Mouse (Mus musculus) myocyte (in vitro differentiated cells): Measurements from ENCODE around the gene Cep70. TPM values are rescaled to one million over a fixed set of nuclear protein-coding genes. Genes with fewer than 3 reads are reported as not detected.

Experiments
- H3K27me3 ChIP-seq: one replicate; pipeline ENCODE4 v1.6.1; 2011; ENCODE audit not compliant: control insufficient read depth, insufficient read depth, insufficient read length
- H3K36me3 ChIP-seq: one replicate; pipeline ENCODE4 v1.6.1; 2011; ENCODE audit not compliant: control insufficient read depth, insufficient read depth
- H3K4me2 ChIP-seq: one replicate; pipeline ENCODE4 v1.6.1; 2011; ENCODE audit warnings: low read depth, control low read depth
- H3K4me3 ChIP-seq: one replicate; pipeline ENCODE4 v1.5.1; 2011; ENCODE audit warnings: mild to moderate bottlenecking, control low read depth, moderate library complexity
- H3K79me2 ChIP-seq: one replicate; pipeline ENCODE4 v1.6.1; 2011; ENCODE audit not compliant: control insufficient read depth, insufficient read depth
- H3ac ChIP-seq: one replicate; pipeline ENCODE4 v1.6.1; 2011; ENCODE audit not compliant: control insufficient read depth, insufficient read length
- CEBPB ChIP-seq: IDR thresholded peaks from 2 replicates; pipeline ENCODE4 v1.6.1; 2011; ENCODE audit warnings: mild to moderate bottlenecking, moderate library complexity; ENCODE audit not compliant: poor library complexity, insufficient read depth, severe bottlenecking
- E2F4 ChIP-seq: IDR thresholded peaks from one replicate; pipeline ENCODE4 v1.6.1; 2011; ENCODE audit warnings: mild to moderate bottlenecking, control low read depth, moderate library complexity; ENCODE audit not compliant: insufficient read depth
- MAX ChIP-seq: IDR thresholded peaks from one replicate; pipeline ENCODE4 v1.6.1; 2011; ENCODE audit warnings: low read depth, mild to moderate bottlenecking, control low read depth
- MYOD1 ChIP-seq, 3 experiments: IDR thresholded peaks; one replicate each; pipeline ENCODE4 v1.6.1; 2011; ENCODE audit warnings: control low read depth in 2 of 3, low read depth in 2 of 3, mild to moderate bottlenecking in 2 of 3, moderate library complexity in 1 of 3; ENCODE audit not compliant: insufficient read length in 2 of 3, control insufficient read depth in 1 of 3
- MYOG ChIP-seq, 3 experiments: IDR thresholded peaks; one replicate each; pipeline ENCODE4 v1.6.1; 2011; ENCODE audit warnings: control low read depth in 2 of 3, low read depth in 2 of 3, mild to moderate bottlenecking in 2 of 3; ENCODE audit not compliant: insufficient read length in 2 of 3, control insufficient read depth in 1 of 3, insufficient read depth in 1 of 3
- POLR2A ChIP-seq: IDR thresholded peaks from one replicate; pipeline ENCODE4 v1.6.1; 2011; ENCODE audit warnings: low read depth, mild to moderate bottlenecking, control low read depth, moderate library complexity; ENCODE audit not compliant: insufficient read length
- POLR2AphosphoS2 ChIP-seq: IDR thresholded peaks from one replicate; pipeline ENCODE4 v1.6.1; 2011; ENCODE audit warnings: low read depth, control low read depth; ENCODE audit not compliant: insufficient read length
- REST ChIP-seq: IDR thresholded peaks from one replicate; pipeline ENCODE4 v1.6.1; 2011; ENCODE audit warnings: mild to moderate bottlenecking, control low read depth, moderate library complexity; ENCODE audit not compliant: insufficient read depth, insufficient read length
- SRF ChIP-seq: IDR thresholded peaks from one replicate; pipeline ENCODE4 v1.6.1; 2011; ENCODE audit warnings: low read depth; ENCODE audit not compliant: control insufficient read depth, insufficient read length
- TCF12 ChIP-seq: IDR thresholded peaks from one replicate; pipeline ENCODE4 v1.6.1; 2011; ENCODE audit warnings: mild to moderate bottlenecking, control low read depth; ENCODE audit not compliant: poor library complexity, insufficient read depth, severe bottlenecking
- TCF3 ChIP-seq: IDR thresholded peaks from one replicate; pipeline ENCODE4 v1.6.1; 2011; ENCODE audit warnings: low read depth, control low read depth; ENCODE audit not compliant: insufficient read length
- USF1 ChIP-seq: IDR thresholded peaks from one replicate; pipeline ENCODE4 v1.6.1; 2011; ENCODE audit warnings: low read depth, mild to moderate bottlenecking, control low read depth, moderate library complexity
- polyA plus RNA-seq: library from polyadenylated mRNA; unstranded; fragments of >200 nt; fragmentation: generic; extraction: Trizol; gene quantifications from one replicate; pipeline ENCODE4 v1.2.1, GENCODE M21; 2012; ENCODE audit warnings: missing spikeins

Cep70 gene
- polyA plus RNA-seq, 1 experiment, result 1.6 TPM

- Histone ChIP-seq H3K4me3 (no peak overlapping the region), H3K4me2 (no peak overlapping the region), H3K27me3 (no peaks in the 10 kb centered on the region), H3K36me3 (no peaks in the 10 kb centered on the region), H3K79me2 (no peaks in the 10 kb centered on the region), H3ac (no peak overlapping the region)
- TF ChIP-seq TCF12 (no peak), E2F4 (no peak), MYOG (IDR thresholded peaks at IDR 0.05; ENCODE audit: control insufficient read depth in 1 of 3, insufficient read depth in 1 of 3, insufficient read length in 2 of 3, low read depth in 2 of 3) (no peak), MYOD1 (IDR thresholded peaks at IDR 0.05; ENCODE audit: control insufficient read depth in 1 of 3, insufficient read length in 2 of 3, low read depth in 2 of 3) (no peak)
These were observed 2.6 kb upstream of the Cep70 start for GRCm38 (mm10) chr9:99240571-99240970.

GRCm38 (mm10) chr9:99242035-99242434 lies 1.1 kb upstream of the Cep70 start:
- Histone ChIP-seq H3ac (no peak overlapping the region), H3K4me3 (peak overlapping the region; percentile 78), H3K79me2 (no peaks in the 10 kb centered on the region), H3K27me3 (no peaks in the 10 kb centered on the region), H3K36me3 (no peaks in the 10 kb centered on the region), H3K4me2 (peak overlapping the region; percentile 99)
- no peak for TF ChIP-seq SRF
- no peak for TF ChIP-seq USF1
- TF ChIP-seq POLR2A, result no peak
- no peak for TF ChIP-seq MYOD1 (IDR thresholded peaks at IDR 0.05; ENCODE audit: control insufficient read depth in 1 of 3, insufficient read length in 2 of 3, low read depth in 2 of 3)
- no peak for TF ChIP-seq POLR2AphosphoS2
- TF ChIP-seq TCF12, result no peak

DNA sequence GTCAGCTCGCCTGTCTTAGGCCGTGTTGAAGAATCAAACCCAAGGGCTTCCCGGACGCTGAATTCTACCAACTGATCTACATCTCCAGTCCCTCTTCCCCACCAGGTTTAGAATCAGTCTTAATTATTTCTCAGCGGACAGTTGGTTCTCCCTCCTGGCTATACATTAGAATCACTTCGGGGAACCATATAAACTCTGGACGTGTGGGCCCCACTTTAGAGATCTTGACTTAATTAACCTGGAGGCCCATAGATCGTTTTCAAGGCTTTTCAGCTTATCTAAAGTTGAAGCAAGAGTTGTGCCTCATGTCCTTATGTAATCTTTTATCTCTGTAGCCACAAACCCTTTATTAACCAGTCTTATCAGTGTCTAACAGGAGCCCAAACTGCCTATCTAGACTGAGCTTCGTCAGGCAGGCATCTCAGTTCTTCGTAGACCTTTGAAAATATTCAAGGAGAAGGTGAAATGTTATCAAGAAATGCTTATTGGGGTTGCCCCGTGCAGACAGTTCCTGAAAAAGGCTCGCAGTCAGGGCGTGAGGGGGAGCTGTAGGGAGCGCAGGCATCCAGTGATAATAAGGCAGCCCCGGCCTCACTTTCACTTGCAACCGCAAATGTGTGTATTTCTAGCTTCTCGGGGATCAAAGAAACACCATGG lies 506 bp upstream of the Cep70 start:
- peak overlapping the region; percentile 99 for H3K4me2 ChIP-seq

GRCm38 (mm10) chr9:99243895-99244293 lies 727 bp downstream of the Cep70 start:
- TF ChIP-seq E2F4, result no peak
- TF ChIP-seq MAX, result no peak
- TF ChIP-seq TCF3, result no peak
- no peak for TF ChIP-seq CEBPB
- TF ChIP-seq POLR2AphosphoS2, result no peak
- no peak for TF ChIP-seq MYOD1 (IDR thresholded peaks at IDR 0.05; ENCODE audit: control insufficient read depth in 1 of 3, insufficient read length in 2 of 3, low read depth in 2 of 3)
- no peak for TF ChIP-seq SRF
- TF ChIP-seq TCF12, result no peak
- no peak for TF ChIP-seq POLR2A
- TF ChIP-seq USF1, result no peak
- no peak for TF ChIP-seq MYOG (IDR thresholded peaks at IDR 0.05; ENCODE audit: control insufficient read depth in 1 of 3, insufficient read depth in 1 of 3, insufficient read length in 2 of 3, low read depth in 2 of 3)
- no peak for TF ChIP-seq REST
- no peaks in the 10 kb centered on the region for H3K79me2 ChIP-seq
- H3K4me2 ChIP-seq, result peak overlapping the region; percentile 85
- peak overlapping the region; percentile 78 for H3K4me3 ChIP-seq
- H3K27me3 ChIP-seq, result no peaks in the 10 kb centered on the region
- H3K36me3 ChIP-seq, result no peaks in the 10 kb centered on the region
- H3ac ChIP-seq, result peak overlapping the region; percentile 56

More for the DNA sequence above, 506 bp upstream of the Cep70 start:
- Histone ChIP-seq H3K36me3 (no peaks in the 10 kb centered on the region), H3K4me3 (peak overlapping the region; percentile 78), H3K79me2 (no peaks in the 10 kb centered on the region), H3ac (peak overlapping the region; percentile 56), H3K27me3 (no peaks in the 10 kb centered on the region)
- TF ChIP-seq POLR2AphosphoS2 (no peak), POLR2A (no peak), E2F4 (no peak), TCF12 (no peak), CEBPB (no peak), TCF3 (no peak), MAX (no peak), USF1 (no peak)

DNA sequence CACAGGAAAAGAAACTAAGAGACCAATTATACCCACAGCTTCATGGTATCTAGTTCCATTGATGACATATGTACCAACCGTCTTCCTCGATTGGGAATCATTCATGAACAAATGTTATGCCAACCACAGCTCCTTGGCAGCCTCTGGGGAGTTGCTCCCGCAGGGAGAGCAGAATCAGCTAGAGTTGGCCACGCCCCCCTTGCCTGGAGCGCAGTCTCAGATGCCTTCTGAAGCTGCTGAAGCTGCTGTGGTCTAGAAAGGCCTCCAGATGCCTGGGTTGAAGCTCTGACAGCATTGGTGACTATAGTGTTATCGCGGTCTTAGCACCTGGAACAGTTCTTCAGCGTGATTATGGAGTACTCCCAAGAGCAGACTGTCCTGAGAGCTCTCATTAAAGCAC lies 5.1 kb downstream of the Cep70 start:
- Histone ChIP-seq H3K27me3 (no peaks in the 10 kb centered on the region), H3K79me2 (no peaks in the 10 kb centered on the region), H3K4me3 (no peak overlapping the region), H3K4me2 (no peak overlapping the region), H3K36me3 (no peaks in the 10 kb centered on the region), H3ac (no peak overlapping the region)
- TF ChIP-seq TCF3, result no peak
- TF ChIP-seq E2F4, result no peak
- TF ChIP-seq REST, result no peak
- no peak for TF ChIP-seq SRF
- TF ChIP-seq POLR2A, result no peak
- TF ChIP-seq POLR2AphosphoS2, result no peak
- no peak for TF ChIP-seq MYOG (IDR thresholded peaks at IDR 0.05; ENCODE audit: control insufficient read depth in 1 of 3, insufficient read depth in 1 of 3, insufficient read length in 2 of 3, low read depth in 2 of 3)
- no peak for TF ChIP-seq TCF12
- no peak for TF ChIP-seq CEBPB
- TF ChIP-seq MYOD1 (IDR thresholded peaks at IDR 0.05; ENCODE audit: control insufficient read depth in 1 of 3, insufficient read length in 2 of 3, low read depth in 2 of 3), result no peak
- no peak for TF ChIP-seq USF1
- no peak for TF ChIP-seq MAX
